Mouse (Mus musculus): ENCODE measurements around the gene Ccdc69. TPM values are rescaled to one million over a fixed set of nuclear protein-coding genes. Genes with fewer than 3 reads are reported as not detected.
A peak's percentile ranks its signal among the peaks of the same experiment; 100 is the strongest.
"Not testable (repeated sequence)": the region's sequence is repeated elsewhere in the genome, so short reads cannot be mapped to it uniquely, and the experiment has no call there.

Ccdc69 gene
- total and polyA plus RNA-seq, 2 experiments: 0.43 to 0.55 TPM

GRCm38 (mm10) chr11:55116004-55116403 lies 38.1 kb upstream of the Ccdc69 start:
- no peak for DNase-seq (ENCODE audit: extremely low read depth, low read depth, low spot score)

GRCm38 (mm10) chr11:55114291-55114690 lies 36.4 kb upstream of the Ccdc69 start:
- Histone ChIP-seq H3K79me2 (ENCODE audit: control insufficient read depth, insufficient read depth, low read length) (no peaks in the 10 kb centered on the region), H3K27me3 (ENCODE audit: control insufficient read depth, insufficient read depth, low read length) (no peaks in the 10 kb centered on the region), H3K9ac (ENCODE audit: low read depth, low read length) (no peak overlapping the region), H3K27ac (replicated peaks; ENCODE audit: insufficient read depth, low read depth, low read length) (no peak overlapping the region), H3K4me1 (ENCODE audit: control insufficient read depth, insufficient read depth, low read length) (no peaks in the 10 kb centered on the region), H3K36me3 (ENCODE audit: control insufficient read depth, insufficient read depth, low read length) (peaks cover 6% of the 10 kb centered on the region), H3K4me3 (ENCODE audit: insufficient read depth, low read depth, low read length) (no peak overlapping the region)
- 76% methylated on average over 2 of the region's 2 CpGs for WGBS
- TF ChIP-seq CTCF (IDR thresholded peaks at IDR 0.05; ENCODE audit: low read depth, low read length): no peak
- TF ChIP-seq POLR2A (IDR thresholded peaks at IDR 0.05; ENCODE audit: extremely low read depth, insufficient read depth, low read length): no peak
- no peak for DNase-seq (ENCODE audit: extremely low read depth, low read depth, low spot score)

More at GRCm38 (mm10) chr11:55116004-55116403, 38.1 kb upstream of the Ccdc69 start:
- WGBS: 95% methylated on average over 3 of the region's 3 CpGs
- TF ChIP-seq CTCF (IDR thresholded peaks at IDR 0.05; ENCODE audit: low read depth, low read length) (no peak), POLR2A (IDR thresholded peaks at IDR 0.05; ENCODE audit: extremely low read depth, insufficient read depth, low read length) (no peak)
- Histone ChIP-seq H3K27me3 (ENCODE audit: control insufficient read depth, insufficient read depth, low read length) (no peaks in the 10 kb centered on the region), H3K36me3 (ENCODE audit: control insufficient read depth, insufficient read depth, low read length) (no peaks in the 10 kb centered on the region), H3K9ac (ENCODE audit: low read depth, low read length) (no peak overlapping the region), H3K79me2 (ENCODE audit: control insufficient read depth, insufficient read depth, low read length) (no peaks in the 10 kb centered on the region), H3K4me1 (ENCODE audit: control insufficient read depth, insufficient read depth, low read length) (no peaks in the 10 kb centered on the region), H3K4me3 (ENCODE audit: insufficient read depth, low read depth, low read length) (no peak overlapping the region), H3K27ac (replicated peaks; ENCODE audit: insufficient read depth, low read depth, low read length) (no peak overlapping the region)

- not testable (repeated sequence) for H3K9ac ChIP-seq (ENCODE audit: low read depth, low read length); H3K36me3 ChIP-seq (ENCODE audit: control insufficient read depth, insufficient read depth, low read length); H3K4me1 ChIP-seq (ENCODE audit: control insufficient read depth, insufficient read depth, low read length); DNase-seq (ENCODE audit: extremely low read depth, low read depth, low spot score); H3K79me2 ChIP-seq (ENCODE audit: control insufficient read depth, insufficient read depth, low read length); H3K4me3 ChIP-seq (ENCODE audit: insufficient read depth, low read depth, low read length); H3K27me3 ChIP-seq (ENCODE audit: control insufficient read depth, insufficient read depth, low read length)
- 60% methylated on average over 4 of the region's 4 CpGs for WGBS
- H3K27ac ChIP-seq (replicated peaks; ENCODE audit: insufficient read depth, low read depth, low read length): 0 out of 2 replicates have a peak overlapping the region, but pooled peaks have one; percentile 19
Measured at GRCm38 (mm10) chr11:55113861-55114250, 35.9 kb upstream of the Ccdc69 start.

- WGBS: 69% methylated on average over 7 of the region's 7 CpGs
- Histone ChIP-seq H3K9ac (ENCODE audit: low read depth, low read length) (no peak overlapping the region), H3K4me3 (ENCODE audit: insufficient read depth, low read depth, low read length) (no peak overlapping the region), H3K36me3 (ENCODE audit: control insufficient read depth, insufficient read depth, low read length) (peaks cover 12% of the 10 kb centered on the region), H3K27me3 (ENCODE audit: control insufficient read depth, insufficient read depth, low read length) (no peaks in the 10 kb centered on the region), H3K79me2 (ENCODE audit: control insufficient read depth, insufficient read depth, low read length) (no peaks in the 10 kb centered on the region), H3K27ac (replicated peaks; ENCODE audit: insufficient read depth, low read depth, low read length) (0 out of 2 replicates have a peak overlapping the region, but pooled peaks have one; percentile 19), H3K4me1 (ENCODE audit: control insufficient read depth, insufficient read depth, low read length) (no peaks in the 10 kb centered on the region)
- TF ChIP-seq CTCF (IDR thresholded peaks at IDR 0.05; ENCODE audit: low read depth, low read length) (no peak), POLR2A (IDR thresholded peaks at IDR 0.05; ENCODE audit: extremely low read depth, insufficient read depth, low read length) (no peak)
- DNase-seq (ENCODE audit: extremely low read depth, low read depth, low spot score): peak; percentile 53
Measured at GRCm38 (mm10) chr11:55113209-55113860, 35.4 kb upstream of the Ccdc69 start.

GRCm38 (mm10) chr11:55110566-55111169 lies 32.7 kb upstream of the Ccdc69 start:
- DNase-seq (ENCODE audit: extremely low read depth, low read depth, low spot score): no peak
- no peak overlapping the region for H3K9ac ChIP-seq (ENCODE audit: low read depth, low read length)
- no peak overlapping the region for H3K4me3 ChIP-seq (ENCODE audit: insufficient read depth, low read depth, low read length)
- no peak overlapping the region for H3K27ac ChIP-seq (replicated peaks; ENCODE audit: insufficient read depth, low read depth, low read length)
- peaks cover 18% of the 10 kb centered on the region for H3K36me3 ChIP-seq (ENCODE audit: control insufficient read depth, insufficient read depth, low read length)
- 84% methylated on average over 7 of the region's 7 CpGs for WGBS
- no peak for TF ChIP-seq CTCF (IDR thresholded peaks at IDR 0.05; ENCODE audit: low read depth, low read length)
- no peak for TF ChIP-seq POLR2A (IDR thresholded peaks at IDR 0.05; ENCODE audit: extremely low read depth, insufficient read depth, low read length)
- H3K27me3 ChIP-seq (ENCODE audit: control insufficient read depth, insufficient read depth, low read length): no peaks in the 10 kb centered on the region
- peaks cover 3% of the 10 kb centered on the region; the same call in 1 of the 2 replicates for H3K4me1 ChIP-seq (ENCODE audit: control insufficient read depth, insufficient read depth, low read length)
- no peaks in the 10 kb centered on the region for H3K79me2 ChIP-seq (ENCODE audit: control insufficient read depth, insufficient read depth, low read length)
